Mouse (Mus musculus): ENCODE data around the gene Cyth4. TPM values are rescaled to one million over a fixed set of nuclear protein-coding genes. Genes with fewer than 3 reads are reported as not detected.

Gene Cyth4
- total RNA-seq, 2 experiments from 2014 or later: 6.8 to 10.2 TPM

GRCm38 (mm10) chr15:78585404-78585803 lies 11.4 kb upstream of the Cyth4 start:
- no peak for DNase-seq

- peak; percentile 90 for DNase-seq
These were observed 9.5 kb upstream of the Cyth4 start for GRCm38 (mm10) chr15:78587050-78587994.

GRCm38 (mm10) chr15:78588049-78588448 lies 8.8 kb upstream of the Cyth4 start:
- no peak for DNase-seq

- no peak for DNase-seq
These were observed 7.9 kb upstream of the Cyth4 start for GRCm38 (mm10) chr15:78588900-78589299.

GRCm38 (mm10) chr15:78589936-78590335 lies 6.9 kb upstream of the Cyth4 start:
- DNase-seq: no peak

GRCm38 (mm10) chr15:78590785-78591184 lies 6.1 kb upstream of the Cyth4 start:
- DNase-seq: no peak

- DNase-seq: no peak
These were observed 5.0 kb upstream of the Cyth4 start for GRCm38 (mm10) chr15:78591680-78592451.

- no peak for DNase-seq
These were observed 4.3 kb upstream of the Cyth4 start for GRCm38 (mm10) chr15:78592452-78592968.

GRCm38 (mm10) chr15:78593896-78594425 lies 2.9 kb upstream of the Cyth4 start:
- no peak for DNase-seq

GRCm38 (mm10) chr15:78594831-78595230 lies 2.0 kb upstream of the Cyth4 start:
- DNase-seq: no peak

- DNase-seq: no peak
These were observed 1.4 kb upstream of the Cyth4 start for GRCm38 (mm10) chr15:78595468-78595867.

GRCm38 (mm10) chr15:78596504-78596903 lies 343 bp upstream of the Cyth4 start:
- DNase-seq: no peak

GRCm38 (mm10) chr15:78597729-78598128 lies 882 bp downstream of the Cyth4 start:
- DNase-seq: peak; percentile 33 to 42

GRCm38 (mm10) chr15:78599124-78599523 lies 2.3 kb downstream of the Cyth4 start:
- DNase-seq: no peak

GRCm38 (mm10) chr15:78599529-78600193 lies 2.8 kb downstream of the Cyth4 start:
- no peak for DNase-seq

GRCm38 (mm10) chr15:78601180-78601579 lies 4.3 kb downstream of the Cyth4 start:
- DNase-seq: peak; percentile 40 to 49

GRCm38 (mm10) chr15:78604255-78604654 lies 7.4 kb downstream of the Cyth4 start:
- DNase-seq: no peak

- DNase-seq: peak in 1 of 2 experiments; percentile 17
These were observed 8.5 kb downstream of the Cyth4 start for GRCm38 (mm10) chr15:78605371-78605791.

- peak; percentile 46 to 48 for DNase-seq
These were observed 9.2 kb downstream of the Cyth4 start for GRCm38 (mm10) chr15:78606059-78606458.

GRCm38 (mm10) chr15:78607463-78607862 lies 10.6 kb downstream of the Cyth4 start:
- DNase-seq: peak in 1 of 2 experiments; percentile 36

- DNase-seq: peak; percentile 68 to 74
These were observed 14.0 kb downstream of the Cyth4 start for GRCm38 (mm10) chr15:78610705-78611462.
